Mouse (Mus musculus) ES-Bruce4 (cell line): ENCODE measurements around the gene Wdr25. TPM values are rescaled to one million over a fixed set of nuclear protein-coding genes. Genes with fewer than 3 reads are reported as not detected.

Experiments
- H3K27ac ChIP-seq: 2 replicates; pipeline ENCODE4 v1.5.1; 2012; ENCODE audit warnings: low read length, inconsistent platforms; ENCODE audit not compliant: insufficient read depth
- H3K27me3 ChIP-seq: 2 replicates; pipeline ENCODE4 v1.6.1; 2012; ENCODE audit warnings: mild to moderate bottlenecking, low read length, inconsistent platforms; ENCODE audit not compliant: control insufficient read depth, poor library complexity, insufficient read depth, severe bottlenecking
- H3K36me3 ChIP-seq: 2 replicates; pipeline ENCODE4 v1.6.1; 2012; ENCODE audit warnings: inconsistent platforms, mild to moderate bottlenecking, low read length, moderate library complexity; ENCODE audit not compliant: control insufficient read depth, poor library complexity, insufficient read depth, severe bottlenecking
- H3K4me1 ChIP-seq: one replicate; pipeline ENCODE4 v1.8.1; 2011; ENCODE audit warnings: low read length; ENCODE audit not compliant: control insufficient read depth, insufficient read depth
- H3K4me3 ChIP-seq: 2 replicates; pipeline ENCODE4 v1.5.1; 2011; ENCODE audit warnings: low read depth, mild to moderate bottlenecking, low read length
- H3K9ac ChIP-seq: 2 replicates; pipeline ENCODE4 v1.6.1; 2012; ENCODE audit warnings: low read depth, mild to moderate bottlenecking, inconsistent platforms; ENCODE audit not compliant: poor library complexity, severe bottlenecking
- H3K9me3 ChIP-seq: replicated peaks from 2 replicates; pipeline ENCODE4 v1.6.1; 2012; ENCODE audit warnings: mild to moderate bottlenecking, low read length, inconsistent platforms; ENCODE audit not compliant: control insufficient read depth, poor library complexity, insufficient read depth, severe bottlenecking
- CTCF ChIP-seq: IDR thresholded peaks from one replicate; pipeline ENCODE4 v1.8.1; 2011; ENCODE audit warnings: low read depth, low read length
- EP300 ChIP-seq: IDR thresholded peaks from 2 replicates; pipeline ENCODE4 v1.6.1; 2011; ENCODE audit warnings: low read depth, low read length; ENCODE audit not compliant: insufficient read depth
- POLR2A ChIP-seq: IDR thresholded peaks from one replicate; pipeline ENCODE4 v1.8.1; 2011; ENCODE audit warnings: low read length; ENCODE audit not compliant: insufficient read depth
- polyA plus RNA-seq: library from polyadenylated mRNA; stranded (reverse); fragments of >200 nt; gene quantifications from 2 replicates; pipeline ENCODE4 v1.2.4, GENCODE M21; 2011; ENCODE audit warnings: low read depth; ENCODE audit not compliant: missing spikeins, insufficient read depth, insufficient read length

The Wdr25 gene
- polyA plus RNA-seq, 1 experiment, result 12.7 TPM

DNA sequence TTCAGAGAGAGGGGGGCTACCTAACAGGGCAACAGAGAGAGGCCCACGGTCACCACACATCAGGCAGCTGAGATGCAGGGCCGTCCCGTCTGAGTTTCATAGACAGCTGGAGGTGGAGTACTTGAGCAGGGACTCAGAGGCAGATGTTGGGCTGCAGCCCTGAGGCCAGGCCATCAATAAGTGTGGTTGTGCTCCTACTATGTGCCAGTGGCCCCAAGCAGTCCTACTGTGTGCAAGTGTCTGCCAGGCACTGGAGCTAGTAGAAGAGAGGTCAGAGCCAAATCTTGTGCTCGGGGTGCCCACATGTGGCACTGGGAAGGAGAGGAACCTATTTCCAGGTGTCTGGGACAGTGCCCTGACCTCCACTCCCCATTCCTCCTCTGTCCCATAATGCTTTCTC is 156.5 kb downstream of the Wdr25 start:
- H3K27ac ChIP-seq, result no peak overlapping the region
- no peaks in the 10 kb centered on the region for H3K9me3 ChIP-seq
- H3K9ac ChIP-seq, result no peak overlapping the region
- H3K36me3 ChIP-seq, result no peaks in the 10 kb centered on the region
- peaks cover 26% of the 10 kb centered on the region for H3K27me3 ChIP-seq
- TF ChIP-seq POLR2A, result no peak
- TF ChIP-seq CTCF, result no peak
- TF ChIP-seq EP300, result no peak
- H3K4me1 ChIP-seq, result no peaks in the 10 kb centered on the region
- H3K4me3 ChIP-seq, result no peak overlapping the region

DNA sequence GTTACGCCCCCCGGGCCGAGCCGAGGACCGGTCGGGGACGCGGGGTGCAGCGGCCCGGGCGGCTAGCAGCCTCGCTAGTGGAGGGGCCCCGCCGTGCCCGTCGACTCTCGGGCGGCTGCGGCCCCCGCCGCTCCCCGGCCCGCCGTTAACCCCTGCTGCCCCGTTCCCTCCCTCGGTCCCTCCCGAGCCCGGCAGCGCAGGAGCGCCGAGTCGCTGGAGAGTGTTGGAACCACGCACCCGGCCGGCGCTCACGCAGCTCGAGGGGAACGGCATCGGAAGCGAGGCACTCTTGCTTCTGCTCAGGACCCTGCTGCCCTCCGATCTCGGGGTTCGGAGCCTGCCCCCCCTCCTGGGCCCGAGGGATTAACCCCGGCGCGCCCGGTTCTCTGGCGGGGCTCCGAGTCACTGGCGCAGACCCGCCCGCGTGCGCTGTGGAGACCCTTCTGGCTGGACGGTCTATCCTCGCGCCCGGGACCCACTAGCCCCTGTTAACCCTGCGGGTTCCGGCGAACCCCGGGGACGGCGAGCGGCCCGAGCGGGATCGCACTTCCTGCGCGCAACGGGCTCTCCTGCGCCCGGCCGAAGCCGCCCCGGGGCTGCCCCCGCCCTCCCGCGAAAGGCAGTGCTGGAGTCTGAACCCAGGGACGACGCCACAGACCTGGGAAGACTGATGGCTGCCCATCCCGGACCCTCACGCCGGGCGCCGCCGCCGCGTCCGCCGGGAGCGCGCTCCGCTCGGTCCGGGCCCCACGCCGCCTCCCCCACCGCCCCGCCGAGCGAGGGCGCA is 159.8 kb downstream of the Wdr25 start:
- Histone ChIP-seq H3K27me3 (peaks cover 26% of the 10 kb centered on the region), H3K4me3 (peak overlapping the region; percentile 90), H3K9me3 (no peaks in the 10 kb centered on the region), H3K9ac (peak overlapping the region; percentile 84), H3K36me3 (no peaks in the 10 kb centered on the region), H3K4me1 (no peaks in the 10 kb centered on the region), H3K27ac (no peak overlapping the region)
- TF ChIP-seq CTCF, result no peak
- TF ChIP-seq POLR2A, result no peak
- TF ChIP-seq EP300, result no peak

DNA sequence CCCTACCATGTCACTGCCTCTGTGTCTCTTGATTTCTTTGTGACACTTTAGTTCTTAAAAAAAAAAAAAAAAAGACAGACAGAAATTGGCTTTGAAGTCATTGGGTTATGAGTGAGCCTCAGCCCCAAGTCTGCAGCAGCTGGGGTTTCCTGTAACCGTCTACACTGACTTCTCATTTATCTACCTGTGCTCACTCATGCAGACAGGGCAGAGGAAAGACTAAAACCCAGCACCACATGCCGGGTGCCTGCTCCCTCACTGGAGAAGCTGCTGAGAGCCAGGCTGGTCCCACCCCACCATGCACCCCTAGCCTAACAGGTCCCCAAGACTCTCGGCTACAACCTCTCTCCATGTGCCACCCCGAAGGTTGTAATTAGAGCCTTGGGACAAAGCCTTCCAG is 164.3 kb downstream of the Wdr25 start:
- no peaks in the 10 kb centered on the region for H3K36me3 ChIP-seq
- H3K9me3 ChIP-seq, result no peaks in the 10 kb centered on the region
- TF ChIP-seq CTCF, result no peak
- no peak for TF ChIP-seq POLR2A
- TF ChIP-seq EP300, result no peak
- no peak overlapping the region for H3K27ac ChIP-seq
- H3K4me1 ChIP-seq, result no peaks in the 10 kb centered on the region
- H3K9ac ChIP-seq, result no peak overlapping the region
- peaks cover 15% of the 10 kb centered on the region for H3K27me3 ChIP-seq
- no peak overlapping the region for H3K4me3 ChIP-seq

DNA sequence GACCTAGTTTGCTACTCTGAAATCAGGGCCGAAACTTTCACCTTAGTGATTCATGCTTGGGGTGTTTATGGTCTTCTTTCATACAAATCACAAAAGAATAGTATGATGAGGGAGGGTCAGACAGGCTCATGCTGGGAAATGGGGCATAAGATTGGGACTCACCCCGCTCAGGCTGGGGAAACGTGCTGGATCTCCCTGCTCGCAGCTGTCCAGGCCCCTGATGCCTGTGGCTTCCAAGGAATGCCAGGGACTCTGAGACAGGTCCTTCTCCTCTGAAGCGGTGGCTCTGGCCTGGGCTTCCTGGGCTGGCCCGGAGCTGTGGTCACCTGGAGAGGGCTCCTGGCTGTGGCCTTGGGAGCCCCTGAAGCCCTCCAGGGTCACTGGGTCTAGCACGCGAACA is 165.2 kb downstream of the Wdr25 start:
- no peak overlapping the region for H3K27ac ChIP-seq
- H3K9me3 ChIP-seq, result no peaks in the 10 kb centered on the region
- no peaks in the 10 kb centered on the region for H3K36me3 ChIP-seq
- H3K9ac ChIP-seq, result no peak overlapping the region
- peaks cover 6% of the 10 kb centered on the region; the same call in 1 of the 2 replicates for H3K27me3 ChIP-seq
- TF ChIP-seq CTCF (no peak), EP300 (no peak), POLR2A (no peak)
- no peaks in the 10 kb centered on the region for H3K4me1 ChIP-seq
- no peak overlapping the region for H3K4me3 ChIP-seq

DNA sequence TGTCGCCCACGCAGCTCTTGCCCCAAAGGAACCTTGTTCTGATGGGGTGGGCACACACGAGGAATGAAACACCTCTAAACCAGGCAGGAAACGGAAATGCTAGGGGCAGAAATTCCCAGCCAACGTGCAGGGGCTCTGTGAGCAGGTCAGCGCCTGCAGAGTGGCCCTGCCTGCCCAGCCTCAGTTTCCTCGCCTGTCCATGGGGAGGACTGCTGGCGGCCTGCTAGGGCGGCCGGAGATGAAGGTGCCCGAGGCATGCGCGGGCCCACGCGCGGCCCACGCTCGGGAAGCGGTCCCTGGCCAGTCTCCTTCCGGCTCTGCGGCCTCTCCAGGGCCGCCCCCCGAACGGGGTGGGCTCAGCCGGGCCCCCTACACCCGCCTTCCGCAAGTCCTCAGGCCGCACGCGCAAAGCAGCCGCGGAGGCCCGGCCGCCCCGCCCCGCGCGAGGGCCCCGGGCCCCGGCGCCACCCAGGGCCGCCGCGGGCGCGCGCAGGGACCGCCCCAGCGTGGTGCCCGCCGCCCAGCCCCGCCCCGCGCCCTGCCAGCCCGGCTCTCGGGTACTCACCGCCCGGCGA is 174.2 kb downstream of the Wdr25 start:
- peak overlapping the region; percentile 73 for H3K9ac ChIP-seq
- no peaks in the 10 kb centered on the region for H3K27me3 ChIP-seq
- no peaks in the 10 kb centered on the region for H3K36me3 ChIP-seq
- peak overlapping the region; percentile 55 for H3K4me3 ChIP-seq
- no peaks in the 10 kb centered on the region for H3K4me1 ChIP-seq
- no peaks in the 10 kb centered on the region for H3K9me3 ChIP-seq
- H3K27ac ChIP-seq, result no peak overlapping the region
- TF ChIP-seq CTCF, result no peak
- TF ChIP-seq EP300, result no peak
- no peak for TF ChIP-seq POLR2A

DNA sequence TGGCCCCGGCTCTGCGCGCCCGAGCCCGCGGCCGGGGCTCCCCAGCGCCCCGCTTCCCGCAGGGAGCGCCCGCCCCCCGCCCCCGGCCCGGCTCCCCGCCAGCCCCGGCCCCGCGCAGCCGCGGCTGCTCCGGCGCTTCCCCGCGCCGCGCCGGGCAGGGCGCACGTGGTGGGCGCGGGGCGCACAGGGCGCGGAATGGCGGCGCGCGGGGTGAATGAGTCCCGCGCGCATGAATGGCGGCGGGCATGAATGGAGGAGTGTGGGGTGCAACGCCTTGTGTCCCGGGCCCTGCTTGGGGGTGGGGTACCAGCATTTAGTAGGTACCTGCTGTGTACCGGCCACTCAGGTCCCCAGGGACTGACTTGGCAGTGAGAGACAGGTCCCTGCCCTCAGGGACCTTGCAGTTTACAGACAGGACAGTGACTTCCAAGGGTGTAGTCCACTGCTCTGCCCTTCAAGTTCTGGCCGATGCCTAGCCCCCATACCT is 174.8 kb downstream of the Wdr25 start, which contains the start of gene Begain:
Begain (minus strand) TSS at position 51 of the 487 bp plus-strand sequence.
- Histone ChIP-seq H3K27me3 (no peaks in the 10 kb centered on the region), H3K9ac (peak within 1 kb of the TSS; percentile 73), H3K36me3 (no peaks in the 10 kb centered on the region), H3K27ac (no peak within 1 kb of the TSS), H3K4me1 (no peaks in the 10 kb centered on the region), H3K9me3 (no peaks in the 10 kb centered on the region), H3K4me3 (peak within 1 kb of the TSS; percentile 60)
- TF ChIP-seq CTCF (no peak), EP300 (no peak), POLR2A (no peak)
